Mouse (Mus musculus) CD4-positive, CD25-positive, alpha-beta regulatory T cell, adult 4 months (primary cell): Measurements from ENCODE around the gene Olfr613. TPM values are rescaled to one million over a fixed set of nuclear protein-coding genes. Genes with fewer than 3 reads are reported as not detected.
"Not testable (repeated sequence)": the region's sequence is repeated elsewhere in the genome, so short reads cannot be mapped to it uniquely, and the experiment has no call there.

Experiments used
- ATAC-seq: one replicate; pipeline ENCODE4 v1.8.0; 2017
- polyA plus RNA-seq, 2 experiments: library from polyadenylated mRNA; unstranded; fragments of 100-300 nt; shearing (Covaris generic); gene quantifications; one replicate each; pipeline ENCODE4 v1.2.1; 2017

The Olfr613 gene
- not detected for polyA plus RNA-seq

DNA sequence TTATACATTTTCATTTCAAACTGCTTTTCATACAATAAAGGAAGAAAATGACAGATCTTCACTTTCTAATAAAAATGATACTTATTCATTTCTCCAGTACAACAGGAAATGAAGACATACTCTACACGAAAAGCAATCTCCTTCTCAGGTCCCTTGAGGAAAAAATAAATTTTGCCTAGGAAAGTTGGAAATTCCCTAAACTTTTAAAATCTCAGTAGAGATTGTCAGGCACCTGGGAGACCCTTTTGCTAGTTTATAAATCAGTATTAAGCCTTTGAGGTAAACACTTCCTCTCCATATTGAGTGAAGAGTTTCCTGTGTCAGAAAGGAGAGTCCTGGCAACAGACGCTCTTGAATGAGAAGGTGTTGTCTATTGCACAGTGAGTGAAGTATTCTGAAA, at the start of gene Olfr613:
Gene Olfr613, plus strand, starts transcription at position 301 of the 400 bp plus-strand sequence.
- no peak for ATAC-seq

DNA sequence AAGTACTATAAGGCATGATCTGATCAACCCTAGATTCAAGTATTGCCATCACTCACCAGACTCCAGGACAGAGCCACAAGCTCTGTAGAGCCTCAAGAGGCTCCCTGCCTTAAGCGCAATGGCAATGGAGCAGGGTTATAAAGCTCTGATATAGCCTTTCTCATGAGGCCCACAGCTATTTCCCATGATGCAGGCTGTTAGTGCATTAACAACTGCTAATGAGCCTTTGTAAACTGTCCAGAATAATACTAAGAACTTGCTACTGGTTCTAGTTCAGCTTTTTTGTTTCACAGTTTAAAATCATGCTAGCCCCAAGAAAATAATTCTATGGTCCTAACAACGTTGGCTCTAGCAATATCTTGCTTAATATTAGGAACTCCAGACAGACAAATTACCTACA, 35.9 kb upstream of the Olfr613 start, which contains the start of gene Olfr610:
Gene Olfr610, minus strand, starts transcription at position 101 of the 400 bp plus-strand sequence.
- ATAC-seq: no peak

DNA sequence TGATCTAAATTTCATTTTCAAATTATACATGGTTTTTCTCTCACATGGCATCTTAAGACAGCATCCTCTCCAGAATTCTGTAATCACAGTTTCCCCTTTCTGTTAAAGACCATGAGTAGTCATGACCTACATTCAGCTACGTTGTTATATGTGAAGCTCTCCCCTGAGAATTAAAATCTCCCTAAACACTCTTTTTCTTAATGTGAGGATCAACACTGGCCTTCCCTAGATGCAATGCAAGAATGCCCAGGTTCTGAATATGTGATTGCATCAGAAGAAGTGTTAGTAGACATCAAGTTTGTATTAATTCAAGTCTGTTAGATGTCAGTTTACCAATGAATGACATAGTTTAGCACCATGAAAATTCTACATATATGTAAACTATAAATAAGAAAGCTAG, 27.1 kb upstream of the Olfr613 start, which contains the start of gene Olfr611:
Gene Olfr611, minus strand, starts transcription at position 101 of the 400 bp plus-strand sequence.
- not testable (repeated sequence) for ATAC-seq

DNA sequence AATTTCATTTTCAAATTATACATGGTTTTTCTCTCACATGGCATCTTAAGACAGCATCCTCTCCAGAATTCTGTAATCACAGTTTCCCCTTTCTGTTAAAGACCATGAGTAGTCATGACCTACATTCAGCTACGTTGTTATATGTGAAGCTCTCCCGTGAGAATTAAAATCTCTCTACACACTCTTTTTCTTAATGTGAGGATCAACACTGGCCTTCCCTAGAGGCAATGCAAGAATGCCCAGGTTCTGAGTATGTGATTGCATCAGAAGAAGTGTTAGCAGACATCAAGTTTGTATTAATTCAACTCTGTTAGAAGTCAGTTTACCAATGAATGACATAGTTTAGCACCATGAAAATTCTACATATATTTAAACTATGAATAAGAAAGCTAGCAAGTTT, 5.3 kb upstream of the Olfr613 start, which contains the start of gene Olfr612:
Gene Olfr612, minus strand, starts transcription at position 101 of the 400 bp plus-strand sequence.
- not testable (repeated sequence) for ATAC-seq

DNA sequence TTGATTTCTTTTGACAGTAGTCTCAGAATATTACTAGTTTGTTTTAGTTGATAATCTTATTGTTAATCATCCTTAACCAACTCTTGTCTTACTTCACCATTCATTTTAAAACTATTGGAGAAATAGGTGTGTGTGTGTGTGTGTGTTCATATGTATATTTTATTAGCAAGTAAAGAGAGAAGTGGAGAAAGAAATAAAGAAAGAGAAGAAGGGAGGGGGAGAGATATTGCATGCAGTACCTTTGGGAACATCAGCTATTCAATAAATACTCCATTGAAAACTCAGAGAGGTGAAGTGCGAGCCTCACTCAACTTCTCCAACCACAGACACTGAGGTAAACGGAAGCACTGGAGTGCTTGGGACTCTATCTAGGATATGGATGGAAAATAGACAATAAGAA, 7.9 kb downstream of the Olfr613 start, which contains the start of gene Olfr615:
Gene Olfr615, plus strand, starts transcription at position 301 of the 400 bp plus-strand sequence.
- ATAC-seq: no peak

DNA sequence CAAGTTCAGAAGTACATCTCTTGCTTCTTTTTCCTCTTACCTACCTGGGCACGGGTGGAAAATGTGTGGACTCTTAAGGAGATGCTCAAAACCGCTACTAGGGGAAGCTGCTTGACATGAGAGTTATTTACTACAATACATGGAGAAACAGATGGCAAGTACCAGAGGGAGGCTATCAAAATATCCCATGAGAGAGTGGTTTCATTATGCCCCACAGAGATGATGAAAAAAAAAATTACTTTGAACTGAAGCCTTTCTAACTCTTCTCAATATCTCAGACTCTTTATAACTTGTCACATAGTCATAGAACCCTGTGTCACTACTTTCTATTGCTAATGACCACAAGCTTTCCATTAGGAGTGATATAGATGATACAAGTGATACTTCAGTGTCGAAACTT, 21.2 kb downstream of the Olfr613 start, which contains the start of gene Olfr616:
Gene Olfr616, minus strand, starts transcription at position 101 of the 400 bp plus-strand sequence.
- no peak for ATAC-seq

DNA sequence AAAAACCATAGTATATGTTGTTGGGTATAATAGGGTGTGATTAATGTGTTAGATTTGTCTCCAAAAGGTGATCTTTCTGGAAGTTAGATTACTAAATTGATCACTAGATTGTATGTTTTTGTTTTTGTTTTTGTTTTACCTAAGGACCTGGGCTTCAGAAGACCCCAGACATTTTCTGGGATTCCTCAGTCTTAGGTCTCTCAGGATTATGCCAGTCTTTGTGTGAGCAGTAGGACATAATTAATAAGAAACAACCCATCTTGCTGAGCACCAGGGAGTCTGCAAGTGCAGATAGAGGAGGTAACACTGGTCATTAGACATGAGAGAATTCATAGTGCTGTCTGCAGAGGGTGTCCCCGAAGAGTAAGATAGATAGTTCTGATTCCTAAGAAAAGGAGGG, 24.9 kb downstream of the Olfr613 start, which contains the start of gene Olfr617:
Gene Olfr617, plus strand, starts transcription at position 301 of the 400 bp plus-strand sequence.
- no peak for ATAC-seq

DNA sequence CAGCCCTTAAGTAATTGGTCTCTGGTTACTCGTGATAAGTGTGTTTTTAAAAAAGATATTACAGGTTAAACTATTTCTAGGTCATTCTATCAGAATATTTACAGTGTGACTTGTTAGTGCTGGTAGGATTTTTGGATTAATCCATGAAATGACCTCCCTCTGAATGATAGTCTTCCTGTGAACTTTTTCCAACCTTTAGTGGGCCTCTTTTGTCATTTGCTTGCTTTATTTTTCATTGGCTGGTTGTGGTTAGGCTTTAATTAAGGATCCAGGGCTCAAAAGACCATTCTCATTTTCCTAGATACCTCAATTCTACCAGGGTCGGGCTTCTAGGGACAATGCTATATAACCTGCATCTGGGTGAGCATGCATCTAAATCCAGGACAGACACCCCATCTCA, 41.9 kb downstream of the Olfr613 start, which contains the start of gene Olfr618:
Gene Olfr618, plus strand, starts transcription at position 301 of the 400 bp plus-strand sequence.
- no peak for ATAC-seq

DNA sequence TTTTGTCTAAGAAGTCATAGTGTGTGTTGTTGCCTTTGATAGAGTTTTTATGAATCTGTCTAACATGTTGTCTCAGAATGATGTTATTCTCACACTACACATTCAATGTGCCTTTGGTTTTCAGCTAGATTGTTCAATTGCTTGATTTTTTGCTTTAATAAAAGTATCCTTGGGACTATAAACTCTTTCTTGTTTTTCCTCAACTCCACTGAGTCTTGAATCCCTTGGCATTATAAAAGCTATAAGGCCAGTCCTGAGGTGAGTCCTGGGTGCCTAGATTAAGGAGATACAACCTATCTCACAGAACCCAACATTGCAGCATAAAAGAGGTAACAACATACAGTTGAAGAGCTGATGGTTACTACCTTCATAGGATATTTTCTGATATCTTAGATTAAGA, 52.4 kb downstream of the Olfr613 start, which contains the start of gene Olfr619:
Gene Olfr619, plus strand, starts transcription at position 301 of the 400 bp plus-strand sequence.
- ATAC-seq: no peak

Other genes with a start within 250 kb of the Olfr613 start
- gene Olfr596, start 242.4 kb upstream of the Olfr613 start, polyA plus RNA-seq: not detected
- gene Olfr597, start 231.8 kb upstream of the Olfr613 start, polyA plus RNA-seq: not detected
- not detected for gene Olfr598, start 224.5 kb upstream of the Olfr613 start, polyA plus RNA-seq
- gene Olfr599, start 212.2 kb upstream of the Olfr613 start, polyA plus RNA-seq: not detected
- gene Olfr600, start 198.4 kb upstream of the Olfr613 start, polyA plus RNA-seq: not detected
- gene Olfr601, start 185.4 kb upstream of the Olfr613 start, polyA plus RNA-seq: under 1 TPM in 1 of 2 experiments, not detected in 1; 0.19 TPM
- under 1 TPM in 1 of 2 experiments, not detected in 1; 0.67 TPM for gene Olfr603, start 161.9 kb upstream of the Olfr613 start, polyA plus RNA-seq
- gene Usp17lc, start 133.0 kb upstream of the Olfr613 start, polyA plus RNA-seq: not detected
- gene Olfr605, start 102.6 kb upstream of the Olfr613 start, polyA plus RNA-seq: not detected
- not detected for gene Olfr606, start 99.0 kb upstream of the Olfr613 start, polyA plus RNA-seq
- under 1 TPM in 1 of 2 experiments, not detected in 1; 0.12 TPM for gene Olfr607, start 83.9 kb upstream of the Olfr613 start, polyA plus RNA-seq
- not detected for gene Olfr608, start 78.2 kb upstream of the Olfr613 start, polyA plus RNA-seq
- gene Olfr609, start 50.0 kb upstream of the Olfr613 start, polyA plus RNA-seq: not detected
- gene Olfr610, start 36.0 kb upstream of the Olfr613 start, polyA plus RNA-seq: not detected
- gene Olfr611, start 27.2 kb upstream of the Olfr613 start, polyA plus RNA-seq: not detected
- gene Olfr612, start 5.4 kb upstream of the Olfr613 start, polyA plus RNA-seq: not detected
- not detected for gene Olfr615, start 8.0 kb downstream of the Olfr613 start, polyA plus RNA-seq
- gene Olfr616, start 21.1 kb downstream of the Olfr613 start, polyA plus RNA-seq: not detected
- not detected for gene Olfr617, start 25.0 kb downstream of the Olfr613 start, polyA plus RNA-seq
- gene Olfr618, start 42.0 kb downstream of the Olfr613 start, polyA plus RNA-seq: not detected
- not detected for gene Olfr619, start 52.5 kb downstream of the Olfr613 start, polyA plus RNA-seq
- 1 to 10 TPM in 1 of 2 experiments, not detected in 1; 1.3 TPM for gene Olfr620, start 64.5 kb downstream of the Olfr613 start, polyA plus RNA-seq
- gene Olfr622, start 94.6 kb downstream of the Olfr613 start, polyA plus RNA-seq: not detected
- not detected for gene Olfr623, start 115.6 kb downstream of the Olfr613 start, polyA plus RNA-seq
- gene Olfr624, start 123.1 kb downstream of the Olfr613 start, polyA plus RNA-seq: not detected
- not detected for gene Olfr625-ps1, start 134.6 kb downstream of the Olfr613 start, polyA plus RNA-seq
- gene Olfr243, start 166.6 kb downstream of the Olfr613 start, polyA plus RNA-seq: not detected
- not detected for gene Olfr628, start 182.3 kb downstream of the Olfr613 start, polyA plus RNA-seq
- not detected for gene Olfr629, start 196.9 kb downstream of the Olfr613 start, polyA plus RNA-seq
- not detected for gene Olfr630, start 209.3 kb downstream of the Olfr613 start, polyA plus RNA-seq
- gene Olfr69, start 223.5 kb downstream of the Olfr613 start, polyA plus RNA-seq: not detected
- gene Olfr68, start 231.6 kb downstream of the Olfr613 start, polyA plus RNA-seq: not detected
- gene Olfr67, start 243.7 kb downstream of the Olfr613 start, polyA plus RNA-seq: not detected